Mouse (Mus musculus) cerebellum, adult 8-10 months (tissue): ENCODE measurements around the gene Tpm3.
A peak's percentile ranks its signal among the peaks of the same experiment; 100 is the strongest.
"Not testable (repeated sequence)": the region's sequence is repeated elsewhere in the genome, so short reads cannot be mapped to it uniquely, and the experiment has no call there.

Source experiments
- DNase-seq: peaks from one replicate; pipeline ENCODE4 v3.0.0; 2022

The Tpm3 gene

GRCm38 (mm10) chr3:90084790-90085189 lies 12.3 kb downstream of the Tpm3 start:
- no peak for DNase-seq

- DNase-seq, result no peak
Observed at GRCm38 (mm10) chr3:90085281-90085680, 12.8 kb downstream of the Tpm3 start.

GRCm38 (mm10) chr3:90086068-90086467 lies 13.6 kb downstream of the Tpm3 start:
- no peak for DNase-seq

- DNase-seq, result no peak
Observed at GRCm38 (mm10) chr3:90088617-90089016, 16.2 kb downstream of the Tpm3 start.

GRCm38 (mm10) chr3:90090892-90091291 lies 18.4 kb downstream of the Tpm3 start:
- no peak for DNase-seq

- DNase-seq, result no peak
Observed at GRCm38 (mm10) chr3:90094453-90094852, 22.0 kb downstream of the Tpm3 start.

GRCm38 (mm10) chr3:90097928-90098327 lies 25.5 kb downstream of the Tpm3 start:
- no peak for DNase-seq

GRCm38 (mm10) chr3:90101010-90101409 lies 28.6 kb downstream of the Tpm3 start:
- no peak for DNase-seq

DNA sequence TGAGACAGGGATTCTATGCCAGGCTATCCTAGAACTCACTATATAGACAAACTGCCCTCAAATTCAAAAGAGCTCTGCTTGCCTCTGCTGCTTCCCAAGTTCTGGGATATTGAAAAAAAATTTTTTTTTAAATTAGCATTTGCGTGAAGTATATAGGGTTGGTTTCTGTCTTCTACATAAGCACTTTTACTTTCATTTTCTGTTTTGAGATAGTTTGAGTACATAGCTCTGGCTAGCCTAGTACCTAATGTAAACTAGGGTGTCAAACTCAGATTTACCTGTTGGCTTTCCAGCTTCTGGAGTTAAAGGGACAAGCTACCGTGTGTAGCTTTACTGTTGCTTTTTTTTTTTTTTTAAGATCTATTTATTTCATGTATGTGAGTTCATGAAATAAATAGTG lies 29.2 kb downstream of the Tpm3 start:
- no peak for DNase-seq

DNA sequence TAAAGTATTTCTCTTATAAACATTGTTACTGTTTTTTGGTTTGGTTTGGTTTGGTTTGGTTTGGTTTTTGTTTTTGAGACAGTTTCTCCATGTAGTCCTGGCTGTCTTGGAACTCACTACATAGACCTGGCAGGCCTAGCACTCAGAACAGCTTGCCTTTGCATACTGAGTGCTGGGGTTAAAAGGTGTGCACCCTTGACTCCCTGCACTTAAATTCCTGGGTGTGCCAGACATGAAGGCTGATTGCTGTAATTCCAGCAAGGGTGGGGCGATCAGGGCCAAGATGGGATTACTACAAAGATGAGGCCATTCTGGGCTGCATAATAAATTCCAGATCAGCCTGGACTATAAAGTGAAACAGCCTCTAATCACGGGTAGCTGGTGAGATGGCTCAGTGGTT lies 29.8 kb downstream of the Tpm3 start:
- no peak for DNase-seq

- no peak for DNase-seq
Observed at GRCm38 (mm10) chr3:90103176-90103575, 30.7 kb downstream of the Tpm3 start.

DNA sequence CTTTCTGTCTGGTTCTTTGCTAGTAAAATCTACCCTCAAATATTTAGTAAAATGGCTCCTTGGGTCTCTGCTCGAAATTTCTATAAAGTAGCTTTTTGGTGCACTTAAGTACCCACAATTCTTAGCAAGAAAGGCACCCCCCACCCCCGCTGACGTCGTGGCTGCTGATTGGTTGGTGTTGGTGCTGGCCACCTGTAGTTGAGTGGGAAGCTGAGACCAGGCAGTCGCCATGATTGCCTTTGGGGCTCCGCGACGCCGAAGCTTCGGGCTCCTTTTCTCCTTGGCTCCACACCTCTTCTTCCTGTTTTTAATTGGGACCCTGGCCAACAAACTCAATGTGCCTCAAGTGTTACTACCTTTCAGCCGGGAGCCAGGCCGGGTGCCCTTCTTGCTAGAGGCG lies 31.5 kb downstream of the Tpm3 start, which contains the start of gene Nup210l:
Nup210l (plus strand) TSS at position 195 of the 400 bp plus-strand sequence.
- no peak for DNase-seq

DNA sequence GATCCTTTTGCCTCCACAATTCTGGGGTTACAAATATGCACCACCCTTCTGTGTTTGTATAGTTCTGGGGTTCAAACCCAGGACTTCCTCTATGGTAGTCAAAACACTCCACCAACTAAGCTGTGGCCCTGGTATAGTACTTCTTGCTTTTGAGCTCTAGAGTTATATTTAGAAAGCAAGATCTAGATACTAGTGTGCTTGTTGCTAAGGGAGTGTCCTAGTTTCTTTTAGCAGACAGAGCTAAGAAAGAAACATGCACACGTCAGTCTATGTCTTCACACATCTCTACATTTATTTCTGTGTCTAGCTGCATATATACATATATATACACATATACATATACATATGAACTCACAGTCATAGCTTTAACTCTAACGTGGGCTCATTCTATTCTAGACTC lies 39.3 kb downstream of the Tpm3 start:
- no peak for DNase-seq

DNA sequence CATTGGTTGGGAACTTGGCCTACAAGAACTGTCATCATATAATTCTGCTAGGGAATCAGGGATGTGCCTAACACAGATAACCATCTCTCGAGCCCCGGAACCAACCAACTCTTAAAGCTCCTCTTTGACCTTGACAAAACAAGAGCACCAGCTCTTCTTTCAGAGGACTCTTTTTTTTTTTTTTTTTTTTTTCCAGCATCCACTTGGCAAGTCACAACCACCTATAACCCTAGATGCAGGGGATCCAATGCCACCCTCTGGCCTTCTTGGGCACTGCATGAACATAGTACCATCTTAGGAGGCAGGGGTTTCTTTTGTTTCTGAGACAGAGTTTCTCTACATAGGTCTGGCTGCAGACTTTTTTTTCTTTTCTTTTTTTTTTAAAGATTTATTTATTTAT lies 41.9 kb downstream of the Tpm3 start:
- no peak for DNase-seq

- DNase-seq, result no peak
Observed at GRCm38 (mm10) chr3:90115526-90115925, 43.1 kb downstream of the Tpm3 start.

DNA sequence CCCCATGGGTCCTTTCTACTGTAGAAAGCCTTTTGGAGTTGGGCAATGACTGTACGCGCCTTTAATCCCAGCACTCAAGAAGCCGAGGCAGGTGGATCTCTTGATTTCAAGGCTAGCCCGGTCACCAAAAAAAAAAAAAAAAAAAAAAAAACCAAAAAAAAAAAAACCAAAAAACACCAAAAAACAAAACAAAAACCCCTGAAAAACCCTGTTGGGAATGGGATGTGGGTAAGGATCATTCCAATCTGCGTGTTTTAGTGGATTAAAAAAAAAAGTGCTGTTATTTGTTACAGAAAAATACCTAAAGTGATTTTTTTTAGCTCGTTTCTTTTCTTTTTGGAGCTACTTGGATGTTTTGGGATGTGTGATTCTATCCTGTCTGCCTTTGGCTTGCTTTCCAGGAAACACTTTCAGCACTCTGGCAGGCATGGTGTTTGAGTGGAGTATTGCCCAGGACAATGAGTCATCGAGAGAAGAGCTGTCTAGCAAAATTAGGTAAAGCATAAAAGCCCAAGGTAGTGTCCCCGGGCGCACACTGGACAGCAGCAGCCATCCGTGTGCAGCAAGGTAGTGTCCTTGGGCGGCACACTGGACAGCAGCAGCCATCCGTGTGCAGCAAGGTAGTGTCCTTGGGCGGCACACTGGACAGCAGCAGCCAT lies 45.8 kb downstream of the Tpm3 start:
- peak; percentile 38 for DNase-seq

DNA sequence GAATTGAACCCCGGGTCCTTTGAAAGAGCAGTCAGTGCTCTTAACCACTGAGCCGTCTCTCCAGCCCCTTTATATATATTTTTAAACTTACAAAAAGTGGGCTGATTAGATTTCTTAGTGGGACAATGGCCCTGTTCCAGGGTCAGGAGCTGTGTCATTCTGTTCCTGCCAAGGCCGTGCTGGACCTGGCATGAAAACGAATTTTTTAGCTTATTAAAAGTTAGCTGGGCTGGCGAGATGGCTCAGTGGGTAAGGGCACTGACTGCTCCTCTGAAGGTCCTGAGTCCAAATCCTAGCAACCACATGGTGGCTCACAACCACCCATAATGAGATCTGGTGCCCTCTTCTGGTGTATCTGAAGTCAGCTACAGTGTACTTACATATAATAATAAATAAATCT lies 49.6 kb downstream of the Tpm3 start:
- not testable (repeated sequence) for DNase-seq

DNA sequence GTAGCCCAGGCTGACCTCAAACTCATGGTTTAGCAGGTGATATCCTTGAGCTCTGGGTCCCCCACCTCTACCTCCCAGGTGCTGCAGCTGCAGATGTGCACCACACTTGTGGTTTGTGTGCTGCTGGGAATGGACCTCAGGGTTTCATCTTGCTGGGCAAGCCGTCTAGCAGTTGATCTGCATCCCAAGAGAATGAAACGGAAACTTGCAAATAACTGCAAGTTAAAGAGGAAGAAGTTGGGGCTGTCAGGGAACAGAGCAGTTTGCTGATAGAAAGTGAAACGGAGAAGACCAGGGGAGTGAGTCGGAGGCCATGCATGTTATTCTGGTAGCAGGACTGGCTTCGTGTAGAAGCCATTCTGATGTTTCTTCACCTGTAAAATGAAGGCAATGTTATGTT lies 53.3 kb downstream of the Tpm3 start:
- DNase-seq, result no peak

- no peak for DNase-seq
Observed at GRCm38 (mm10) chr3:90127881-90128280, 55.4 kb downstream of the Tpm3 start.

- DNase-seq, result no peak
Observed at GRCm38 (mm10) chr3:90132745-90133144, 60.3 kb downstream of the Tpm3 start.

DNA sequence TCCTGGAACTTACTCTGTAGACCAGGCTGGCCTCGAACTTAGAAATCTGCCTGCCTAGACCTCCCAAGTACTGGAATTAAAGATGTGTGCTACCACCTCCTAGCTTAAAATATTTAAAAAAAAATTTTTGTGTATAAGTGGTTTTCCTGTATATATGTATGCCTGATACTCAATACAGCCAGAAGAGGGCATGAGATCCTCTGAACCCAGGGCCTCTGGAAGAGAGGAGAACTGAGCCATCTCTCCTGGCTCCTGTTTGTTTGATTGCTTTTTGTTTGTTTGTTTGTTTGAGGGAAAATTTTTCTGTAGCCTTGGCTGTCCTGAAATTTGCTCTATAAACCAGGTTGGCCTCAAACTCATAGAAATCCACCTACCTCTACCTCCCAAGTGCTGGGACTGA lies 60.9 kb downstream of the Tpm3 start:
- no peak for DNase-seq

DNA sequence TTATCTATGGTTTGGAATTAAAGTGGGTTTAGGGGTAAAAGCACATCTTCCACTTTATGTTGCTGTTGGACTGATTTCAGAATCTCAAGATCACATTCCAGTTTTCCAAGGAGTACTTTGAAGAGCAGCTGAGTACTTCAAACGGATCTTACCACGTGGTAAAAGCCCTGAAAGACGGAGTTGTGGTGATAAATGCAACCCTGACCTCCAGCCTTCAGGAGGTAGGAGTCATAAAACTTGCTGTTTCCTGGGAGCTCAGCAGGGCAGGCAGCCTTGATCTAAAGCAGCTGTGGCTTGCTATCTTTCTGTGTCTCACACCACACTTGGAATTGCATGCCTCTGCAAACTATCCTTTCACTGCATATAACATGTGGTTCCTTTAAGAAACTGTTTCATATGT lies 62.0 kb downstream of the Tpm3 start:
- no peak for DNase-seq

DNA sequence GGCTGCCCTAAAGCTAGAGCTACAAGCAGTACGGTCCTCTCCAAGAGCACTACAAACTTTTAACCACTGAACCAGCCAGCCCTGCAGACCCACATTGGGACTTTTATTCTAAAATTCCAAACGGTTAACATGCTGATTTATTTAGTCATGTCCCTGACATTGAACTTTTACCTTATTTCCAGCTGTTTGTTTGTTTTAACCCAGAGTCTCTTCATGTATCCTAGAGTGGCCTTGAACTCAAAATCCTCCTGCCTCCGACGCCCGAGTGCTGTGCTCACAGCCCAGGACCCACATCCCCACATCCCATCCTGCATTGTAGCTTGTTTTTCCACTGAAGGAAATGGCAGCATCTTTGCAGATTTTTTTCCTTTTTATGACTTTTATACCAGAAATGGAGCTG lies 62.5 kb downstream of the Tpm3 start:
- no peak for DNase-seq

DNA sequence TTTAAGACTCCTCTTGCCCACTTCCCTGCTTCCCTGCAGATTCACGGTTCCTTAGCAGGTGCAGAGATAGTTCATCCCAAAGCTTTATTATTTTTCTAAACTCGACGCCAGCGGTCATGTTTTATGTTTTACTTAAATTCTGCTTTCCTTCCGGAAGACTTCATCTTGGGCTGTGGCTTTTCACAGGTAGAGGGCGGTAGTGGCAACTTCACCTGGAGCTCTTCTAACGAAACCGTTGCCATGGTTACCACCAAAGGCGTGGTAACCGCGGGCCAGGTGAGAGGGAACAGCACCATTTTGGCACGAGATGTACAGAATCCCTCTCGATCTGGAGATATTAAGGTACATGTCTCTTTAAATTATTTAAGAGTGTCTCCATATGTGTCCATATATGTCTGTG lies 64.2 kb downstream of the Tpm3 start:
- no peak for DNase-seq

DNA sequence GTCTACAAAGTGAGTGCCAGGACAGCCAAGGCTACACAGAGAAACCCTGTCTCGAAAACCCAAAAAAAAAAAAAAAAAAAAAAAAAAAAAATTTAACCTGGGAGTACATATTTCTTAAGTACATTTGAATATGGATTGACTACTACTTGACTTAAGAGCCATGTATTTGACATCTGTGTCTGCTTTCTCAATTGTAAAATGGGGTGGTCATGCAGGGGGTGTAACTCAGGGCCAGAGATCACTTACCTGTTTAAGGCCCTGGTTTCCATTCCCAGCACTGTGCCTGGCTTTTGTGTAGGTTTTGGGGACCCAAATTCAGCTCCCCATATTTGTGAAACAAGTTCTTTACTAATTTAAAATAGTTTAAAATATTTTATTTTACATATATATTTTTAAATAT lies 65.2 kb downstream of the Tpm3 start:
- DNase-seq, result no peak

GRCm38 (mm10) chr3:90139962-90140361 lies 67.5 kb downstream of the Tpm3 start:
- DNase-seq, result no peak
